In genomic region chr16:11848990-11849658, GRCm38 (mm10) we compare ENCODE assay signal across 24 mouse cellular contexts.
"Had no signal": no experiment of that assay in that cellular context is flagged by ENCODE, and none has a peak within 500 bp of the region (broad histone marks: within the 10 kb centered on the region; RNA-seq: fewer than 3 reads in every experiment).

No protein-coding gene starts in this region.

- ATAC-seq: forebrain, postnatal 0 days; hindbrain, embryonic 16.5 days; inflammation-experienced regulatory T-cells, adult 6 months; liver, embryonic 12.5 days had no signal

- H3K36me3 ChIP-seq: hindbrain, embryonic 10.5 days had no signal

- H3K9ac ChIP-seq: forebrain, postnatal 0 days; heart, embryonic 12.5 days; hindbrain, embryonic 12.5 days; hindbrain, embryonic 14.5 days; limb, embryonic 12.5 days; liver, embryonic 12.5 days; liver, embryonic 14.5 days had no signal

- H3K4me3 ChIP-seq: gastrocnemius, adult 2 months; heart, embryonic 10.5 days; heart, embryonic 12.5 days; hindbrain, embryonic 10.5 days; hindbrain, embryonic 12.5 days; layer of hippocampus, adult 2 months; left cerebral cortex, adult 2 months; limb, embryonic 12.5 days; liver, embryonic 12.5 days had no signal

- H3K4me2 ChIP-seq: heart, embryonic 12.5 days; hindbrain, embryonic 12.5 days; hindbrain, embryonic 14.5 days; limb, embryonic 12.5 days; liver, embryonic 12.5 days had no signal

- H3K9me3 ChIP-seq: heart, embryonic 10.5 days; hindbrain, embryonic 10.5 days; hindbrain, embryonic 12.5 days; liver, embryonic 12.5 days had no signal

- H3K27me3 ChIP-seq: heart, embryonic 12.5 days; hindbrain, embryonic 12.5 days; limb, embryonic 12.5 days; liver, embryonic 12.5 days had no signal

- H3K4me1 ChIP-seq: hindbrain, embryonic 10.5 days; hindbrain, embryonic 12.5 days; liver, embryonic 12.5 days had no signal

- DNase-seq: forebrain, postnatal 0 days; gastrocnemius, adult 2 months; gastrocnemius, postnatal 10 days; gastrocnemius, postnatal 25 days; heart, adult 18-20 months; heart, postnatal 10 days; heart, postnatal 4 days; kidney, adult 18-20 months; kidney, adult 8-10 months; kidney, postnatal 14 days; kidney, postnatal 36 days; left cerebral cortex, postnatal 4 days had no signal

- H3K27ac ChIP-seq: gastrocnemius, adult 2 months; heart, embryonic 10.5 days; hindbrain, embryonic 10.5 days; hindbrain, embryonic 12.5 days; hindbrain, embryonic 14.5 days; layer of hippocampus, adult 2 months; left cerebral cortex, adult 2 months; limb, embryonic 12.5 days; liver, embryonic 12.5 days; liver, embryonic 14.5 days had no signal
